Mouse (Mus musculus) left cerebral cortex, postnatal 36 days (tissue): ENCODE measurements around the gene Ankrd23. TPM values are rescaled to one million over a fixed set of nuclear protein-coding genes. Genes with fewer than 3 reads are reported as not detected.
"Not testable (repeated sequence)": the region's sequence is repeated elsewhere in the genome, so short reads cannot be mapped to it uniquely, and the experiment has no call there.

Experiments
- DNase-seq, 2 experiments: peaks; one replicate each; pipeline ENCODE4 v3.0.0; 2021 to 2022; ENCODE audit warnings: low spot score in 2 of 2, mixed read lengths in 1 of 2
- intact Hi-C: fragments of 180-260 bp; cut with DNase I; formaldehyde crosslinking; loops from one replicate; pipeline ENCODE4 v1.15.1; 2025
- total RNA-seq, 2 experiments: library from RNA; stranded (reverse); gene quantifications; 2 replicates each; pipeline ENCODE4 v1.2.3; 2021

The Ankrd23 gene
- total RNA-seq: 1 to 10 TPM; 3.1 to 9.6 TPM

GRCm38 (mm10) chr1:36536783-36537182 is at the start of gene Ankrd23:
TSS of gene Ankrd23 (minus strand) at chr1:36536883.
- DNase-seq, intact Hi-C loops: not testable (repeated sequence)

- no peak for DNase-seq
- intact Hi-C loops: no loop called here
These were observed 49.6 kb upstream of the Ankrd23 start for GRCm38 (mm10) chr1:36586288-36586687.

GRCm38 (mm10) chr1:36583408-36584116 is 46.9 kb upstream of the Ankrd23 start:
- intact Hi-C loops: no loop called here
- DNase-seq: no peak

- intact Hi-C loops: no loop called here
- no peak for DNase-seq
These were observed 45.5 kb upstream of the Ankrd23 start for GRCm38 (mm10) chr1:36582211-36582610.

- intact Hi-C loops: no loop called here
- DNase-seq: no peak
These were observed 44.6 kb upstream of the Ankrd23 start for GRCm38 (mm10) chr1:36581260-36581659.

GRCm38 (mm10) chr1:36580384-36581207 is 43.9 kb upstream of the Ankrd23 start:
- DNase-seq: peak; percentile 40 to 50
- intact Hi-C loops: no loop called here

- DNase-seq: no peak
- intact Hi-C loops: no loop called here
These were observed 43.3 kb upstream of the Ankrd23 start for GRCm38 (mm10) chr1:36579974-36580383.

- DNase-seq: no peak
- intact Hi-C loops: no loop called here
These were observed 40.5 kb upstream of the Ankrd23 start for GRCm38 (mm10) chr1:36576991-36577675.

GRCm38 (mm10) chr1:36575347-36575746 is 38.7 kb upstream of the Ankrd23 start:
- intact Hi-C loops: no loop called here
- DNase-seq: no peak

GRCm38 (mm10) chr1:36574196-36574955 is 37.7 kb upstream of the Ankrd23 start:
- no peak for DNase-seq
- intact Hi-C loops: no loop called here

GRCm38 (mm10) chr1:36573524-36573923 is 36.8 kb upstream of the Ankrd23 start:
- intact Hi-C loops: no loop called here
- no peak for DNase-seq

GRCm38 (mm10) chr1:36572709-36573108 is 36.0 kb upstream of the Ankrd23 start:
- intact Hi-C loops: no loop called here
- DNase-seq: no peak

GRCm38 (mm10) chr1:36572140-36572700 is 35.5 kb upstream of the Ankrd23 start:
- intact Hi-C loops: no loop called here
- DNase-seq: no peak

- no peak for DNase-seq
- intact Hi-C loops: no loop called here
These were observed 34.9 kb upstream of the Ankrd23 start for GRCm38 (mm10) chr1:36571627-36572026.

- intact Hi-C loops: no loop called here
- no peak for DNase-seq
These were observed 33.6 kb upstream of the Ankrd23 start for GRCm38 (mm10) chr1:36570320-36570719.

GRCm38 (mm10) chr1:36569694-36570276 is 33.1 kb upstream of the Ankrd23 start:
- intact Hi-C loops: no loop called here
- no peak for DNase-seq

- intact Hi-C loops: no loop called here
These were observed 32.1 kb upstream of the Ankrd23 start for GRCm38 (mm10) chr1:36568776-36569175.

GRCm38 (mm10) chr1:36567818-36568603 is 31.3 kb upstream of the Ankrd23 start:
- intact Hi-C loops: no loop called here
- no peak for DNase-seq

More at GRCm38 (mm10) chr1:36568776-36569175, 32.1 kb upstream of the Ankrd23 start:
- no peak for DNase-seq
